Mouse (Mus musculus) E14TG2a.4 (cell line): ENCODE measurements around the gene Cldn10.

ENCODE experiments used
- CTCF ChIP-seq: conservative IDR thresholded peaks from 2 replicates; pipeline ENCODE4 v1.5.1; 2014; ENCODE audit warnings: low read length
- NANOG ChIP-seq: IDR thresholded peaks from 2 replicates; pipeline ENCODE4 v1.6.1; 2014; ENCODE audit warnings: borderline replicate concordance, low read length, mixed read lengths
- POU5F1 ChIP-seq: IDR thresholded peaks from 2 replicates; pipeline ENCODE4 v1.6.1; 2014; ENCODE audit warnings: low read length, borderline replicate concordance

DNA sequence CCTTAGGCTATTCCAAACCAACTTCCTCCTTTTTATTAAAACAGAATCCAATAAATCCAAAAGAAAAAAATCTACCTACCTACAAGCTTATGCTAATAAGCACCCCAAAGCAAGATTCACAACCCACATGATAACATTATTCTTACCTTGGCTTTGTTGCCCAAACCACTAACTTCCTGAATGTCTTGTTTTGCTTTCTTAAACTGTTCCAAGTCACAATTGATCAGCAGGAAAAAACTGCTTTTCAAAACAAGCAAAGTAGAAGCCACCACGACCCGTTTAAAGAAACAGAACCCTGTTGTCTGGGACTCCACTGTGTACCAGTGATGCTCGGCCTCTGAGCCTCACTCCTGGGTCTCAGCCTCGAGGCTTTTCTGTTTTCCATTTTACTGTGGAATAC lies 77.2 kb downstream of the Cldn10 start:
- TF ChIP-seq CTCF (no peak), POU5F1 (no peak), NANOG (no peak)
